Mouse (Mus musculus) adrenal gland, adult 8-10 months (tissue): ENCODE data around the gene Nyap1. TPM values are rescaled to one million over a fixed set of nuclear protein-coding genes. Genes with fewer than 3 reads are reported as not detected.

Source experiments
- DNase-seq: peaks from one replicate; pipeline ENCODE4 v3.0.0; 2022
- total RNA-seq, 4 experiments: library from RNA; stranded (reverse); gene quantifications; 2 replicates each; pipeline ENCODE4 v1.2.4; 2022

Nyap1 gene
- 10 to 100 TPM in 1 of 4 experiments, 1 to 10 TPM in 3; 4.4 to 10.2 (median 7.1) TPM for total RNA-seq

- DNase-seq = peak; percentile 65
Measured at GRCm38 (mm10) chr5:137741023-137741931, at the start of gene Nyap1. Gene Nyap1 (minus strand): TSS chr5:137741607.

GRCm38 (mm10) chr5:137788946-137789531, 47.6 kb upstream of the Nyap1 start:
- no peak for DNase-seq

- DNase-seq = peak; percentile 58
Measured at GRCm38 (mm10) chr5:137788171-137788570, 46.8 kb upstream of the Nyap1 start.

- peak; percentile 95 for DNase-seq
Measured at GRCm38 (mm10) chr5:137787151-137787928, 45.9 kb upstream of the Nyap1 start, which contains the start of the genes Mepce and Zcwpw1. Gene Mepce (minus strand): TSS chr5:137787655. Gene Zcwpw1 (plus strand): TSS chr5:137787798.

- peak; percentile 99 for DNase-seq
Measured at GRCm38 (mm10) chr5:137786109-137786942, 44.9 kb upstream of the Nyap1 start.

GRCm38 (mm10) chr5:137785164-137786031, 44.0 kb upstream of the Nyap1 start:
- peak; percentile 61 for DNase-seq

GRCm38 (mm10) chr5:137784546-137784945, 43.1 kb upstream of the Nyap1 start:
- DNase-seq = peak; percentile 61

- DNase-seq = no peak
Measured at GRCm38 (mm10) chr5:137783901-137784540, 42.6 kb upstream of the Nyap1 start.

- DNase-seq = no peak
Measured at GRCm38 (mm10) chr5:137782776-137783522, 41.5 kb upstream of the Nyap1 start.

- no peak for DNase-seq
Measured at GRCm38 (mm10) chr5:137781661-137782060, 40.3 kb upstream of the Nyap1 start.

GRCm38 (mm10) chr5:137779053-137779933, 37.9 kb upstream of the Nyap1 start:
- no peak for DNase-seq

- peak; percentile 96 for DNase-seq
Measured at GRCm38 (mm10) chr5:137778635-137779034, 37.2 kb upstream of the Nyap1 start, which contains the start of gene Ppp1r35. Gene Ppp1r35 (plus strand): TSS chr5:137778849.

- DNase-seq = no peak
Measured at GRCm38 (mm10) chr5:137777267-137777845, 35.9 kb upstream of the Nyap1 start.

- no peak for DNase-seq
Measured at GRCm38 (mm10) chr5:137776408-137776918, 35.1 kb upstream of the Nyap1 start.

GRCm38 (mm10) chr5:137775587-137776290, 34.3 kb upstream of the Nyap1 start:
- DNase-seq = no peak

GRCm38 (mm10) chr5:137772755-137773154, 31.3 kb upstream of the Nyap1 start:
- DNase-seq = no peak

GRCm38 (mm10) chr5:137770709-137771108, 29.3 kb upstream of the Nyap1 start:
- no peak for DNase-seq
